Mouse (Mus musculus) neural tube, embryonic 12.5 days (tissue): ENCODE results near the gene Sept14. TPM values are rescaled to one million over a fixed set of nuclear protein-coding genes. Genes with fewer than 3 reads are reported as not detected.

Experiments
- ATAC-seq: fragments of 200-750 bp; cut with Nextera tagmentation; 2 replicates; pipeline ENCODE4 v1.8.0; 2017; ENCODE audit warnings: low read depth, mild to moderate bottlenecking, moderate TSS enrichment, moderate library complexity; ENCODE audit not compliant: low FRiP score
- H3K27ac ChIP-seq: fragments of 300-500 bp; sonication (generic); 2 replicates; pipeline ENCODE4 v1.5.1; 2016
- H3K27me3 ChIP-seq: fragments of 300-500 bp; sonication (generic); replicated peaks from 2 replicates; pipeline ENCODE4 v1.6.1; 2016; ENCODE audit warnings: mild to moderate bottlenecking
- H3K36me3 ChIP-seq: fragments of 300-500 bp; sonication (generic); 2 replicates; pipeline ENCODE4 v1.6.1; 2016; ENCODE audit warnings: mild to moderate bottlenecking
- H3K4me1 ChIP-seq: fragments of 300-500 bp; sonication (generic); 2 replicates; pipeline ENCODE4 v1.6.1; 2016
- H3K4me2 ChIP-seq: fragments of 300-500 bp; sonication (generic); replicated peaks from 2 replicates; pipeline ENCODE4 v1.6.1; 2016; ENCODE audit warnings: mild to moderate bottlenecking
- H3K4me3 ChIP-seq: fragments of 300-500 bp; sonication (generic); 2 replicates; pipeline ENCODE4 v1.5.1; 2016
- H3K9ac ChIP-seq: fragments of 300-500 bp; sonication (generic); 2 replicates; pipeline ENCODE4 v1.6.1; 2016; ENCODE audit warnings: mild to moderate bottlenecking
- H3K9me3 ChIP-seq: fragments of 300-500 bp; sonication (generic); 2 replicates; pipeline ENCODE4 v1.6.1; 2016; ENCODE audit warnings: mild to moderate bottlenecking
- WGBS: fragments of 180-500 bp; shearing (Covaris S2); methylation state at CpG from one replicate; pipeline ENCODE4 v1.1.7; 2016; 5-methylcytosine and 5-hydroxymethylcytosine counted together
- polyA plus RNA-seq: library from polyadenylated mRNA; unstranded; fragments of >200 nt; fragmentation: Nextera tagmentation; extraction: Ambion mirVana; gene quantifications from 2 replicates; pipeline ENCODE4 v1.2.1, GENCODE M21; 2016

Gene Sept14
- polyA plus RNA-seq: not detected in 2 replicates

DNA sequence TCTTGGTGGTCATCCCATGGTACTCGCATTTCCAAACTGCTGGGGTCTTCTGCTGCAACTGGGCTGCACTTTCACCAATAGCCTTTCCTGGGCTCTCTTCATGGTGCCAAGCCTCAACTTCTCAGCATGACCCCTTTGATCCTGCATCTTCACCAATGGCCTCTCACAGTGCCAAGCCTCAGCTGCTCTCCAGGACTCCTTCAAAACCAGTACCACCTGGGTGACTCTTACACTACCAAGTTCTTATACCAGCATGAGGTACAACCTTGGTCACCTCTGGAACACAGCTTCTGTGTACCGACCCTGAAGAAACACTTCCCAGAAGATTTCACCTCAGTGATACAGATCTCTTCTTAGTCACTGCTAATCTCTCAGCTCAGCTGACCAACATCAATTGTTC lies at the start of gene Sept14:
Sept14 (minus strand) TSS at position 101 of the 400 bp plus-strand sequence.
- no peak for ATAC-seq
- no peak within 1 kb of the TSS for H3K9ac ChIP-seq
- H3K9me3 ChIP-seq: no peaks in the 10 kb centered on the region
- no peak within 1 kb of the TSS for H3K4me2 ChIP-seq
- H3K27ac ChIP-seq: no peak within 1 kb of the TSS
- no peaks in the 10 kb centered on the region for H3K36me3 ChIP-seq
- 69% methylated on average over 2 of the region's 2 CpGs for whole genome bisulfite sequencing
- no peak within 1 kb of the TSS for H3K4me3 ChIP-seq
- H3K4me1 ChIP-seq: no peaks in the 10 kb centered on the region
- 0 out of 2 replicates have a peak, but pooled peaks cover 3% of the 10 kb centered on the region for H3K27me3 ChIP-seq

- no peak for ATAC-seq
- Histone ChIP-seq H3K4me3 (no peak overlapping the region), H3K9me3 (no peaks in the 10 kb centered on the region), H3K9ac (no peak overlapping the region), H3K4me2 (no peak overlapping the region), H3K27me3 (no peaks in the 10 kb centered on the region), H3K4me1 (peaks cover 8% of the 10 kb centered on the region; the same call in 1 of the 2 replicates), H3K27ac (no peak overlapping the region), H3K36me3 (peaks cover 25% of the 10 kb centered on the region)
- 93% methylated on average over 20 of the region's 20 CpGs for WGBS
Observed at GRCm38 (mm10) chr5:129756886-129757285, 48.6 kb upstream of the Sept14 start.

- H3K9ac ChIP-seq: no peak overlapping the region
- H3K4me3 ChIP-seq: no peak overlapping the region
- H3K27me3 ChIP-seq: no peaks in the 10 kb centered on the region
- H3K9me3 ChIP-seq: no peaks in the 10 kb centered on the region
- H3K4me1 ChIP-seq: no peaks in the 10 kb centered on the region
- WGBS: 89% methylated on average over 6 of the region's 6 CpGs
- H3K36me3 ChIP-seq: peaks cover 39% of the 10 kb centered on the region
- no peak for ATAC-seq
- no peak overlapping the region for H3K27ac ChIP-seq
- H3K4me2 ChIP-seq: no peak overlapping the region
Observed at GRCm38 (mm10) chr5:129744050-129744449, 35.7 kb upstream of the Sept14 start.

DNA sequence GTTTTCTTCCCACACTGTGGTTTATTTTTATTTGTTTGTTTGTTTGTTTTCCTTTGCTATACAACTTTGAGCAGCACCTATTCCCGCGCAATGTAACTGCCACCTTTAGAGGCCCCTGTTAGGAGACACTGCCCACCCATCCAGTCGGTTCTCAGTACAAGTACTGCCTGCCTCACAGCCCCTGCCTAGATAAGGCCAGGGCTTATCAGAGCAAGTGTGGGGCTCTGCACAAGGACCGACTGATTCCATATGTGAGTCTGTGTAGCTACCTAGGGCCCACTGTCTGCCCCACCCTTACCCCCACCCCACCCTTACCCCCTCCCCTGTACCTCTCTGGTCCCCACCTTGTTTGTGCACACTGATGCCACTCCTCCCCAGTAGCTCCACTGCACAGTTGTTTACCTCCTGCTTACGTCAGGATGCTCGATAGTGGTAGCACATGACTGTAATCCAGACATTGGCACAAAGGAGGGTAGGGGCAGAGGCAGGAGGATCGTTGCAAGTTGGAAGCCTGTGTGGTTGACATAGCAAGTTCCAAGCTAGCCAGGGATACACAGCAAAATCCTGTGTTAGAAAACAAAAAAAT lies 34.7 kb upstream of the Sept14 start:
- H3K27ac ChIP-seq: no peak overlapping the region
- H3K36me3 ChIP-seq: peaks cover 32% of the 10 kb centered on the region
- H3K27me3 ChIP-seq: no peaks in the 10 kb centered on the region
- 92% methylated on average over 7 of the region's 7 CpGs for whole genome bisulfite sequencing
- no peak for ATAC-seq
- no peak overlapping the region for H3K9ac ChIP-seq
- H3K4me3 ChIP-seq: no peak overlapping the region
- H3K9me3 ChIP-seq: no peaks in the 10 kb centered on the region
- H3K4me2 ChIP-seq: no peak overlapping the region
- H3K4me1 ChIP-seq: no peaks in the 10 kb centered on the region

GRCm38 (mm10) chr5:129740976-129741375 lies 32.7 kb upstream of the Sept14 start:
- no peaks in the 10 kb centered on the region for H3K27me3 ChIP-seq
- no peak for ATAC-seq
- H3K4me1 ChIP-seq: no peaks in the 10 kb centered on the region
- no peak overlapping the region for H3K27ac ChIP-seq
- no peaks in the 10 kb centered on the region for H3K9me3 ChIP-seq
- peaks cover 16% of the 10 kb centered on the region for H3K36me3 ChIP-seq
- no peak overlapping the region for H3K4me2 ChIP-seq
- H3K4me3 ChIP-seq: no peak overlapping the region
- H3K9ac ChIP-seq: no peak overlapping the region
- 94% methylated on average over 1 of the region's 1 CpGs for WGBS

GRCm38 (mm10) chr5:129731021-129731420 lies 22.7 kb upstream of the Sept14 start:
- no peak for ATAC-seq
- Histone ChIP-seq H3K9ac (no peak overlapping the region), H3K4me1 (peaks cover 15% of the 10 kb centered on the region), H3K27ac (no peak overlapping the region), H3K4me2 (no peak overlapping the region), H3K36me3 (no peaks in the 10 kb centered on the region), H3K4me3 (no peak overlapping the region), H3K27me3 (no peaks in the 10 kb centered on the region), H3K9me3 (no peaks in the 10 kb centered on the region)
- WGBS: 83% methylated on average over 5 of the region's 5 CpGs

DNA sequence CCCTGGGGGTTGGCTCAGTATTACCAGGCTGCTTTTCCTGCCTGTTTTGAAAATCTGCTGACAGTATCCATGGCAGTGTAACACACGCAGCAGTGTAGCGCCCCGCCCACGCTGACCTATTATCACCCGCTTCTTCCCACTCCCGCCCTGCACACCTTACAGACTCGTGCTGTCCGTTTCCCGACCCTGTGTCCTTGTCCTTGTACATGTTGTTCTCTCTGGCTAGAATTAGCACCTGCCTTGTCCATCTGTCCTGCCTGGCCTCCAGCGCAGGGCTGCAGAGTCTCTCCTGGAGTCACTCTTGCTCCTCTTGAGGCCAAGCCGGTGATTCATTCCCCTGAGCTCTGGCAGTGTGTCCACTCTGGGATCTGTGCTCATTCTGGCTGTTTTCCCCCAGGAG lies 22.0 kb upstream of the Sept14 start:
- no peak overlapping the region for H3K4me3 ChIP-seq
- H3K27ac ChIP-seq: no peak overlapping the region
- H3K9ac ChIP-seq: no peak overlapping the region
- H3K4me1 ChIP-seq: peaks cover 15% of the 10 kb centered on the region
- no peaks in the 10 kb centered on the region for H3K36me3 ChIP-seq
- no peaks in the 10 kb centered on the region for H3K9me3 ChIP-seq
- no peaks in the 10 kb centered on the region for H3K27me3 ChIP-seq
- ATAC-seq: no peak
- 84% methylated on average over 11 of the region's 11 CpGs for WGBS
- H3K4me2 ChIP-seq: no peak overlapping the region

GRCm38 (mm10) chr5:129729286-129729685 lies 21.0 kb upstream of the Sept14 start:
- no peak overlapping the region for H3K9ac ChIP-seq

DNA sequence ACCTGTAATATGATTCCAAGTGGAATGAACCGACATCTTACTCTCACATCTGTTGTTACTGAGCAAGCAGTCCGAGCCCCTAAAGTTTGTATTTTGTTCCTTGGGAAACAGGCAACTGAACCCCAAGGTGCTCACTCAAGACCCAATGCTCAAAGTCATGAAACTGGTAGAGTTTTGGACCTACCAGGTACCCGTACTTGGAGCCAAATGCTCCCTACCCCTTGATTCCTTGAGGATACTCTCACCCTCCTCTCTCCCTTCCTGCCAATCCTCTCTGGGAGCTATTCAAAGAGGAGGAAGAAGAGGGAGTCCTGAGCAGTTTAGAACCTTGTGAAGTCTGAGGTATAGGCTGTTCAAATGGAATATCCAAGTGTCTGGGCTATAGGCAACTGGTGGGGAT lies 18.5 kb upstream of the Sept14 start:
- Histone ChIP-seq H3K9me3 (no peaks in the 10 kb centered on the region), H3K9ac (no peak overlapping the region), H3K4me3 (no peak overlapping the region), H3K27me3 (no peaks in the 10 kb centered on the region), H3K27ac (no peak overlapping the region), H3K4me1 (peaks cover 15% of the 10 kb centered on the region), H3K36me3 (no peaks in the 10 kb centered on the region), H3K4me2 (0 out of 2 replicates have a peak overlapping the region, but pooled peaks have one; percentile 61)
- no peak for ATAC-seq
- 90% methylated on average over 3 of the region's 3 CpGs for WGBS

More at GRCm38 (mm10) chr5:129729286-129729685, 21.0 kb upstream of the Sept14 start:
- Histone ChIP-seq H3K36me3 (no peaks in the 10 kb centered on the region), H3K4me3 (no peak overlapping the region), H3K9me3 (no peaks in the 10 kb centered on the region), H3K4me2 (no peak overlapping the region), H3K27ac (no peak overlapping the region), H3K4me1 (peaks cover 15% of the 10 kb centered on the region), H3K27me3 (no peaks in the 10 kb centered on the region)
- WGBS: 76% methylated on average over 11 of the region's 11 CpGs
- ATAC-seq: no peak

DNA sequence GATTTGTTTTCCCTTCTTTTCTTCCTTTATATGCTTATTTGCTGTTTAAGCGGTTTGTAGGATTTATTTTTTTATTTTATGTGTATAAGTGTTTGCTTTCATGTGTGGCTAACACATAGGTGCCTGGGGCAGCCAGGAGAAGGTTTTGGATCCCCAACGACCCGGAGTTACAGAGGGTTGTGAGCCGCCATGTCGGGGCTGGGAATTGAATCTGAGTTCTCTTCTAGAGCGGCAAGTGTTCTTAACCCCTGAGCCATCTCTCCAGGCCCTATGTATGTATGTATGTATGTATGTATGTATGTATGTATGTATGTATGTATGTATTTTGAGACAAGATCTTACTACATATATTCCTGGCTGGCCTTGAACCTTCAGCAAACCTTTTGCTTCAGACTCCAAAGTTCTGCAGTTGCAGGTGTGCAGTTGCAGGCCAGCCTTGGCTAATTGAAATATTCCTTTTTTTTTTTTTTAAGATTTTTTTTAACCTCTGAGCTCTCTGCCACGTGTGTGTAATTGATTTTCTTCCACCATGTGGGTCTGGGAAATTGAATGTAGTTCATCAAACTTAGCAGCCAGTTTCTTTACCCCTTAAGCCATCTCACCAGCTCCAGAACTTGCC lies 17.6 kb upstream of the Sept14 start:
- H3K36me3 ChIP-seq: no peaks in the 10 kb centered on the region
- H3K9ac ChIP-seq: peak overlapping the region; percentile 93; the same call in 1 of the 2 replicates
- H3K27ac ChIP-seq: no peak overlapping the region
- no peak for ATAC-seq
- H3K4me3 ChIP-seq: peak overlapping the region; percentile 92
- 26% methylated on average over 7 of the region's 7 CpGs for WGBS
- no peaks in the 10 kb centered on the region for H3K27me3 ChIP-seq
- H3K9me3 ChIP-seq: no peaks in the 10 kb centered on the region
- H3K4me1 ChIP-seq: peaks cover 15% of the 10 kb centered on the region
- H3K4me2 ChIP-seq: peak overlapping the region; percentile 61

DNA sequence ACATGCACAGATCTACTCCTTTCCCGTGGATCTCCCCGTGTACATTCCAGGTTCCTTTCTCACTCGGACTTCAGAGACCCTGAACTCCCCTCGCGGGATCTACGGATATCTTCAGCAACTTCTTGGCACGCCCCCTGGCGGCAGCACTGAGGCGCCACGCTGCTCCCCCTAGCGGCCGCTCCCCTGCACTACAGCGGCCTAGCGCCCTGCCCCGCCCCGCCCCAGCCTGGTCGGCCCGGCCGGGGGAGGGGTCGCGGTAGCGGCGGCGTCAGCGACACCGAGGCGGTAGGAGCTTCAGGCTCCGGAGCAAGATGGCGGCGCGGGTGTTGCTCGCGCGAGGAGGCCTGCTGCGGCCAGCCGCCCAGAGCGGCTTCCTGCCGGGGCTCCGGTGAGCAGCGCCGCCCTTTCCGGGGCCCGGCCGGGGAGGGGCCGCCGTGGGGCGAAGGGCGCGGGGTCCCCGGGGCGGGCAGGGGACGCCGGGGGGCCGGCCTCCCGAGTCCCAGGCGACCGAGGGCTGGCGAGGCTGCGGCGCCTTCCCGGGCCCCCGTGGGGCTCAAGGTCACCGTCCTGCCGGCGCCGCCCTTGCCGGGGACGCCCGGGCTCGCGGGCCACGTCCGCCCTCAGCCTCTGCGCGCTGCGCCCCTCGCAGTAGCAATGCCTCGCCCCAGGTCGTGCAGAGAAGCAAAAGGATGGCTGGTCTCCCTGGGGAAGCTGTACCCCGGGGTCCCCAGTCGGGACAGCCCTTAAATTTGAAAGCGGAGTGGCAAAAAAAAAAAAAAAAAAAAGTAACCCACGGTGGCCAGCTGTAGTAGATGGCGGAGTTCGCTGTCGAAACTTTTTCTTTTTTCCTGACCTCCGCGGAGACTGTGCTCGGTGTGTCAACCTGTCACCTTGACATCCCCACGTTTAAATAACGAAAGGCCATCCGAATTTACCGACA lies 16.8 kb upstream of the Sept14 start, which contains the start of gene Nipsnap2:
Nipsnap2 (plus strand) TSS at position 230 of the 940 bp plus-strand sequence.
- H3K4me3 ChIP-seq: peak within 1 kb of the TSS; percentile 92
- peaks cover 1% of the 10 kb centered on the region; the same call in 1 of the 2 replicates for H3K36me3 ChIP-seq
- no peaks in the 10 kb centered on the region for H3K9me3 ChIP-seq
- H3K27ac ChIP-seq: peak within 1 kb of the TSS; percentile 87
- ATAC-seq: peak; percentile 96
- H3K9ac ChIP-seq: peak within 1 kb of the TSS; percentile 93
- peaks cover 8% of the 10 kb centered on the region for H3K4me1 ChIP-seq
- H3K4me2 ChIP-seq: peak within 1 kb of the TSS; percentile 61
- under 1% methylated on average over 86 of the region's 93 CpGs for WGBS
- no peaks in the 10 kb centered on the region for H3K27me3 ChIP-seq

- H3K36me3 ChIP-seq: peaks cover 8% of the 10 kb centered on the region
- H3K27ac ChIP-seq: no peak overlapping the region
- no peaks in the 10 kb centered on the region for H3K9me3 ChIP-seq
- H3K4me1 ChIP-seq: peaks cover 5% of the 10 kb centered on the region
- 55% methylated on average over 4 of the region's 4 CpGs for WGBS
- peak overlapping the region; percentile 61 for H3K4me2 ChIP-seq
- H3K9ac ChIP-seq: no peak overlapping the region
- ATAC-seq: 0 out of 2 replicates have a peak, but pooled peaks have one; percentile 15
- H3K27me3 ChIP-seq: no peaks in the 10 kb centered on the region
- 0 out of 2 replicates have a peak overlapping the region, but pooled peaks have one; percentile 92 for H3K4me3 ChIP-seq
Observed at GRCm38 (mm10) chr5:129724268-129724667, 16.0 kb upstream of the Sept14 start.
